Mouse (Mus musculus) cerebellum, adult 2 months (tissue): ENCODE measurements around the gene Tm9sf2. TPM values are rescaled to one million over a fixed set of nuclear protein-coding genes. Genes with fewer than 3 reads are reported as not detected.

Experiments
- DNase-seq, 2 experiments: peaks; one replicate each; pipeline ENCODE4 v3.0.0; 2021
- H3K27ac ChIP-seq: fragments of 200-500 bp; 2 replicates; pipeline ENCODE4 v1.5.1; 2012; ENCODE audit warnings: low read length, control low read depth, inconsistent platforms; ENCODE audit not compliant: insufficient read depth
- H3K27me3 ChIP-seq: fragments of 200-500 bp; 2 replicates; pipeline ENCODE4 v1.6.1; 2012; ENCODE audit warnings: inconsistent platforms, mild to moderate bottlenecking, low read length, moderate library complexity; ENCODE audit not compliant: control insufficient read depth, insufficient read depth
- H3K4me1 ChIP-seq: fragments of 200-500 bp; 2 replicates; pipeline ENCODE4 v1.6.1; 2011; ENCODE audit warnings: low read length; ENCODE audit not compliant: control insufficient read depth, insufficient read depth
- H3K4me3 ChIP-seq: fragments of 200-500 bp; replicated peaks from 2 replicates; pipeline ENCODE3; 2011; ENCODE audit warnings: mild to moderate bottlenecking, low read depth, low read length, control low read depth; ENCODE audit not compliant: insufficient read depth
- CTCF ChIP-seq: fragments of 200-500 bp; IDR thresholded peaks from 2 replicates; pipeline ENCODE4 v1.5.1; 2011; ENCODE audit warnings: low read depth, mild to moderate bottlenecking, control low read depth, low read length, moderate library complexity, borderline replicate concordance; ENCODE audit not compliant: insufficient read depth
- POLR2A ChIP-seq: fragments of 200-500 bp; IDR thresholded peaks from 2 replicates; pipeline ENCODE4 v1.6.1; 2011; ENCODE audit warnings: low read length, control low read depth, borderline replicate concordance; ENCODE audit not compliant: insufficient read depth
- WGBS: fragments of 180-500 bp; shearing (Covaris S2); methylation state at CpG from one replicate; pipeline ENCODE4 v1.1.7; 2018; 5-methylcytosine and 5-hydroxymethylcytosine counted together
- polyA plus RNA-seq: library from polyadenylated mRNA; depleted of rRNA; stranded (reverse); fragments of >200 nt; gene quantifications from 2 replicates; pipeline ENCODE4 v1.2.3, GENCODE M21; 2012

Gene Tm9sf2
- polyA plus RNA-seq, 1 experiment = 81.4 TPM

DNA sequence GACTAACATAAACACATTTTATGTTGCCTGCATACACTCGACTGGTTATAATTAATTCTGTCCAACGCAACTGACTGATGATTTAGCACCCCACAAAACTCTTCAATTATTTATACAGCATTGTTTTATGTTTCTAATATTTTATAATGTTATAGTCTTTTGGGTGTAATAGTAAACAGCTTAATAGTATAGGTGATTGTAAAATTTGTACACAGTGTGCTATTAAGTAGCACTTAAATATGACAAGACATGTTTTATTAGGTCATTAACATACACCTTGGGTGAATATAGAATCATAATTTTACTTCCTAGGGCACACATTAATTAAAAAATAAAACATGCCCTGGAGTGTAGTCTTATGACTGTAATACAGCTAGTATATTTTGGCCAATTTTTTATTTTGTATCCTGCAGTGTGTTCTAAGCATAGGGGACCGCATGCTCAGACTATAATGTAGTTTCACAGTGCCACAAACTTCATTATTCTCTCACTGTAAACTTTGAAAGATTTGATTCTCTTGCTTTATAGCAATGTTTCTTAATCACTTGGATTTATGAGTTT, 29.6 kb downstream of the Tm9sf2 start:
- H3K27me3 ChIP-seq = no peaks in the 10 kb centered on the region
- no peak for DNase-seq
- no peak overlapping the region for H3K4me3 ChIP-seq
- no peak for TF ChIP-seq CTCF
- no peak for TF ChIP-seq POLR2A
- 90% methylated on average over 3 of the region's 3 CpGs for WGBS
- H3K27ac ChIP-seq = no peak overlapping the region
- no peaks in the 10 kb centered on the region for H3K4me1 ChIP-seq

GRCm38 (mm10) chr14:122137234-122137633, 30.4 kb downstream of the Tm9sf2 start:
- WGBS = 92% methylated on average over 7 of the region's 7 CpGs
- Histone ChIP-seq H3K4me3 (no peak overlapping the region), H3K4me1 (no peaks in the 10 kb centered on the region), H3K27me3 (no peaks in the 10 kb centered on the region), H3K27ac (no peak overlapping the region)
- DNase-seq = no peak
- no peak for TF ChIP-seq CTCF
- TF ChIP-seq POLR2A = no peak

GRCm38 (mm10) chr14:122140126-122140525, 33.3 kb downstream of the Tm9sf2 start:
- Histone ChIP-seq H3K27me3 (no peaks in the 10 kb centered on the region), H3K27ac (no peak overlapping the region), H3K4me3 (no peak overlapping the region), H3K4me1 (no peaks in the 10 kb centered on the region)
- WGBS = 74% methylated on average over 1 of the region's 1 CpGs
- DNase-seq = no peak
- TF ChIP-seq CTCF = no peak
- no peak for TF ChIP-seq POLR2A

DNA sequence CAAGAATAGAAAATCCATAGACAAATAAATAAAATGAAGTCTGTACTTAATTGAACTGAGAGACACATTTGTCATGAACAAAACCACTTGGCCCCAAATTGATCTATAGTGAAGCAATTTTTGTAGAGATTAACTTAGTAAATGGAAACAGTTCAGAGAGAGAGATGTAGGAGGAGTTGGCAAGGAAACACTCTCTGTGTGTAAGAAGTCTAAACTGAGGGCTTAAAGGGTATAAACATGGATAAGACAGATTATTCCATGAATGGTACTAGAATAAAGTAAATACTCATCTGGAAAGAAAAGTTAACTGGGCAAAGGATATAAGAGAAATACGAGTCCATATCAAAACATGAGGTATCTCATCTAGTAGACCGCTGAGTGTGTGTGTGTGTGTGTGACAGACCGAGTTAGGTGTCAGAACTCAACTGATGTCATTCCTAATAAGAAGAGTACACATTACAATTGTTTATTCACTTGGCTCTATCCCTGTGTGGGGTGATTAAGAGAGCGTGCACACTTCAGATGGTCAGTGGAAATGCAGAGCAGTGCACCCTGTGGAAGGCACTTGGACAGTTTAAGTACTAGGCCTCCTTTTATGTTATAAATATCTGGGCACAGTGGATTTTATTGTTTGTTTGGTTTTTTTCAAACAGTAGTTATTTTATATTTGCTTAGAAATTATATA, 36.9 kb downstream of the Tm9sf2 start:
- H3K27me3 ChIP-seq = no peaks in the 10 kb centered on the region
- no peak for DNase-seq
- no peaks in the 10 kb centered on the region for H3K4me1 ChIP-seq
- TF ChIP-seq POLR2A (no peak), CTCF (no peak)
- no peak overlapping the region for H3K27ac ChIP-seq
- H3K4me3 ChIP-seq = no peak overlapping the region
- 93% methylated on average over 4 of the region's 4 CpGs for WGBS

DNA sequence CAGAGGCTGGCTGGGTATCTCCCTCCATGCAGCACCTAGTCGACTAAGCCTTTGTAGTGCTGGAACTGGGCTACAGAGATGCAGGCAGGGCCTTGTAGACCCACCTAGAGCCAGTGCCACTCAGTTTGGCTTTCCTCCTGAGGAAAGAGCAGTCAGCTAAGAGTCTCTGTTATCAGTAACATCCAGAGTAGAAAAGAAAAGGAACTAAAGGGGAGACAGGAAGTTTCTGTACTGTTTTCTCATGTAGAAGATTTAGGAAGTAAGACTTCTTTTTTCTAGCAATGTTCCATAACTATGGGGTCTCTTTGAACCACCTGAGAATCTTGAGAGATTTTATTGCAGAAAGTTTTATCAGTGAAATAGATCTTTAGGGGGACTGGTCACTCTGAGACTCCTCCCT, 38.5 kb downstream of the Tm9sf2 start:
- TF ChIP-seq CTCF = no peak
- no peak for TF ChIP-seq POLR2A
- 73% methylated on average over 1 of the region's 1 CpGs for WGBS
- H3K27me3 ChIP-seq = no peaks in the 10 kb centered on the region
- no peak overlapping the region for H3K4me3 ChIP-seq
- H3K27ac ChIP-seq = no peak overlapping the region
- H3K4me1 ChIP-seq = no peaks in the 10 kb centered on the region
- no peak for DNase-seq

DNA sequence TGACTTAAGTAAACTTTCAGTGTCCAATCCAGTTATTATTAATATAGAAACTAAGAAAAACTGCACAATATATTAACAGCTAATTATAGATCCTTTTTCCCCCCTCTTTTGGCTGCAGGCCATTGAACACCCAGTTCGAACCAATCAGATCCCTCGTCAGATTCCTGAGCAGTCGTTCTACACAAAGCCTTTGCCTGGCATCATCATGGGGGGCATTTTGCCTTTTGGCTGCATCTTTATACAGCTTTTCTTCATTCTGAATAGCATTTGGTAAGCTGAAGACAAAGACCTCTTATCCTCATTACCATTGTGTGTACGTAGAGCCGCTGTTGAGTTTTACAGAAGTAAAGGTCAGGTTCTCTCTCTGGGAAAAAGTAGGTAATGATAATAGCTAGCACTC, 43.8 kb downstream of the Tm9sf2 start:
- H3K27me3 ChIP-seq = no peaks in the 10 kb centered on the region
- no peak for DNase-seq
- 31% methylated on average over 5 of the region's 5 CpGs for WGBS
- no peak for TF ChIP-seq POLR2A
- TF ChIP-seq CTCF = no peak
- H3K27ac ChIP-seq = no peak overlapping the region
- no peak overlapping the region for H3K4me3 ChIP-seq
- H3K4me1 ChIP-seq = no peaks in the 10 kb centered on the region

DNA sequence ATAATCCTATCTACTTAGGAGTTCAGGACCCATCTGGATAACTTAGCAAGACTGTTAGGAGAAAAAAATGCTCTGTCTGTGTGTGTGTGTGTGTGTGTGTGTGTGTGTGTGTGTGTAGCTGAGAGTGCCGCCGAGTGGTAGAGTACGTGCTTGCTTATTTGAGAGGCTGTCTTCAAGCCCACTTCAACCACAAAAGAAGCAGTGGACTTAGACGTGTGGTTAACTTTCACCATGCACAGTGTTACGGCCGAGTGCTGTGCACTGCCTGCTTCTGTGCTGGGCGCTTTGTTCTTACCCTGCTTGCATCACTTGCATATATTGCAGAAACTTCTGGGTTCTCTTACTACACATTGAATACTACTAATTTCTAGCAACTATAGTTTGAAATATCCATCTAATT, 50.9 kb downstream of the Tm9sf2 start:
- H3K27me3 ChIP-seq = no peaks in the 10 kb centered on the region
- WGBS = 85% methylated on average over 7 of the region's 7 CpGs
- TF ChIP-seq CTCF (no peak), POLR2A (no peak)
- H3K4me3 ChIP-seq = no peak overlapping the region
- H3K4me1 ChIP-seq = no peaks in the 10 kb centered on the region
- DNase-seq = no peak
- no peak overlapping the region for H3K27ac ChIP-seq

DNA sequence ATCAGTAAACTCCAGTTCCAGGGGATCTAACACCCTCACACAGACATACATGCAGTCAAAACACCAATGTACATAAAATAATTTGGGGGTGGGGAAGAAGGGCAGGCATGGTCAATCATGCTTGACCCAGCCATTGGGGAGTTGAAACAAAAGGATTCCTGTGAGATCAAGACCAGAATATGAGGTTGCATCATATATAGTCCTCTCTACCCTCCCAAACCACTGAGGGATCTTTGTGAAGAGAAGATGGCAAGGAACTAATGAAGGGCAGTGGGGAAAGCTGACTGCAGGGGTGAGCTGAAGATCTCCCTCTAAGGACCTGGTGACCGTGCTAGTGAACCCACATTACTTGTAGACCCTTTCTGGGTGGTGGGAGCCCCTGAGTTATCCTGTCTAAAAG, 54.1 kb downstream of the Tm9sf2 start:
- WGBS = 90% methylated on average over 1 of the region's 1 CpGs
- H3K27ac ChIP-seq = no peak overlapping the region
- no peaks in the 10 kb centered on the region for H3K27me3 ChIP-seq
- no peaks in the 10 kb centered on the region for H3K4me1 ChIP-seq
- no peak for DNase-seq
- H3K4me3 ChIP-seq = no peak overlapping the region
- TF ChIP-seq CTCF (no peak), POLR2A (no peak)
